Mouse (Mus musculus) MEL (cell line): ENCODE measurements around the gene Cpne8. TPM values are rescaled to one million over a fixed set of nuclear protein-coding genes. Genes with fewer than 3 reads are reported as not detected.

Experiments
- DNase-seq: peaks from one replicate; pipeline ENCODE4 v3.0.0; 2011; ENCODE audit warnings: low read depth, low spot score
- H3K27ac ChIP-seq: 2 replicates; pipeline ENCODE4 v1.5.1; 2012; ENCODE audit warnings: low read depth, mild to moderate bottlenecking, control low read depth, low read length, moderate library complexity; ENCODE audit not compliant: control insufficient read depth
- H3K27me3 ChIP-seq, 2 experiments: fragments of 150-350 bp in 1 of 2; sonication (generic) in 1 of 2; 2 replicates each; pipeline ENCODE4 v1.6.1; 2012; ENCODE audit warnings: low read length in 2 of 2, mild to moderate bottlenecking in 2 of 2, improper control_type of control experiment in 1 of 2, moderate library complexity in 1 of 2; ENCODE audit not compliant: insufficient read depth in 2 of 2, control insufficient read depth in 1 of 2
- H3K36me3 ChIP-seq, 2 experiments: 2 replicates each; pipeline ENCODE4 v1.6.1; 2012 to 2014; ENCODE audit warnings: low read length in 2 of 2, improper control_type of control experiment in 1 of 2, inconsistent platforms in 1 of 2, mild to moderate bottlenecking in 1 of 2; ENCODE audit not compliant: insufficient read depth in 2 of 2, control insufficient read depth in 1 of 2
- H3K4me1 ChIP-seq, 2 experiments: fragments of 150-350 bp in 1 of 2; sonication (generic) in 1 of 2; 2 replicates each; pipeline ENCODE4 v1.6.1; 2012; ENCODE audit warnings: low read length in 2 of 2, improper control_type of control experiment in 1 of 2, mild to moderate bottlenecking in 1 of 2; ENCODE audit not compliant: insufficient read depth in 2 of 2, control insufficient read depth in 1 of 2
- H3K4me3 ChIP-seq, 2 experiments: fragments of 150-350 bp in 1 of 2; sonication (generic) in 1 of 2; 2 replicates each; pipeline ENCODE4 v1.5.1; 2012; ENCODE audit warnings: low read depth in 2 of 2, low read length in 2 of 2, mild to moderate bottlenecking in 2 of 2, moderate library complexity in 2 of 2, control low read depth in 1 of 2, improper control_type of control experiment in 1 of 2; ENCODE audit not compliant: control insufficient read depth in 1 of 2, insufficient read depth in 1 of 2
- H3K79me2 ChIP-seq: 2 replicates; pipeline ENCODE4 v1.6.1; 2012; ENCODE audit warnings: mild to moderate bottlenecking, low read length, moderate library complexity; ENCODE audit not compliant: control insufficient read depth, poor library complexity, insufficient read depth
- H3K9ac ChIP-seq: 2 replicates; pipeline ENCODE4 v1.6.1; 2012; ENCODE audit warnings: low read depth, mild to moderate bottlenecking, control low read depth, low read length, moderate library complexity; ENCODE audit not compliant: control insufficient read depth, poor library complexity, severe bottlenecking
- H3K9me3 ChIP-seq: fragments of 150-350 bp; sonication (generic); replicated peaks from 2 replicates; pipeline ENCODE4 v1.6.1; 2012; ENCODE audit warnings: mild to moderate bottlenecking, low read length, improper control_type of control experiment, moderate library complexity; ENCODE audit not compliant: insufficient read depth
- ELF1 ChIP-seq: IDR thresholded peaks from 2 replicates; pipeline ENCODE4 v1.6.1; 2014; ENCODE audit warnings: low read depth, mild to moderate bottlenecking, inconsistent platforms, low read length, improper control_type of control experiment, moderate library complexity
- GABPA ChIP-seq: IDR thresholded peaks from 2 replicates; pipeline ENCODE4 v1.6.1; 2012; ENCODE audit warnings: low read depth, mild to moderate bottlenecking, inconsistent platforms, low read length, improper control_type of control experiment, moderate library complexity
- GATA1 ChIP-seq: IDR thresholded peaks from 2 replicates; pipeline ENCODE4 v1.6.1; 2011; ENCODE audit warnings: low read depth, low read length, improper control_type of control experiment
- MAX ChIP-seq: IDR thresholded peaks from 2 replicates; pipeline ENCODE4 v1.6.1; 2011; ENCODE audit warnings: low read length, improper control_type of control experiment
- MYB ChIP-seq: IDR thresholded peaks from 2 replicates; pipeline ENCODE4 v1.6.1; 2011; ENCODE audit warnings: mild to moderate bottlenecking, low read depth, low read length, improper control_type of control experiment
- MYC ChIP-seq: IDR thresholded peaks from 2 replicates; pipeline ENCODE4 v1.6.1; 2011; ENCODE audit warnings: low read depth, mild to moderate bottlenecking, low read length, improper control_type of control experiment, moderate library complexity
- POLR2A ChIP-seq, 2 experiments: IDR thresholded peaks; 2 replicates each; pipeline ENCODE4 v1.6.1; 2011 to 2012; ENCODE audit warnings: low read length in 2 of 2, mild to moderate bottlenecking in 2 of 2, control low read depth in 1 of 2, improper control_type of control experiment in 1 of 2, low read depth in 1 of 2, moderate library complexity in 1 of 2; ENCODE audit not compliant: control insufficient read depth in 1 of 2, insufficient read depth in 1 of 2, poor library complexity in 1 of 2
- POLR2AphosphoS2 ChIP-seq: IDR thresholded peaks from 2 replicates; pipeline ENCODE4 v1.6.1; 2011; ENCODE audit warnings: low read length, improper control_type of control experiment
- POLR2AphosphoS5 ChIP-seq: IDR thresholded peaks from 2 replicates; pipeline ENCODE4 v1.6.1; 2012; ENCODE audit warnings: low read depth, borderline replicate concordance, mild to moderate bottlenecking, inconsistent platforms, low read length, moderate library complexity, mixed read lengths
- RCOR1 ChIP-seq: IDR thresholded peaks from 2 replicates; pipeline ENCODE4 v1.6.1; 2012; ENCODE audit warnings: low read depth, mild to moderate bottlenecking, inconsistent platforms, low read length, improper control_type of control experiment
- SIN3A ChIP-seq: IDR thresholded peaks from 2 replicates; pipeline ENCODE4 v1.6.1; 2012; ENCODE audit warnings: low read length, improper control_type of control experiment, inconsistent platforms
- UBTF ChIP-seq: IDR thresholded peaks from 2 replicates; pipeline ENCODE4 v1.6.1; 2012; ENCODE audit warnings: low read depth, mild to moderate bottlenecking, inconsistent platforms, low read length, improper control_type of control experiment, moderate library complexity, borderline replicate concordance; ENCODE audit not compliant: insufficient read depth
- ZC3H11A ChIP-seq: IDR thresholded peaks from 2 replicates; pipeline ENCODE4 v1.6.1; 2012; ENCODE audit warnings: low read depth, mild to moderate bottlenecking, inconsistent platforms, low read length, improper control_type of control experiment
- ZKSCAN1 ChIP-seq: IDR thresholded peaks from 2 replicates; pipeline ENCODE4 v1.6.1; 2012; ENCODE audit warnings: low read depth, mild to moderate bottlenecking, inconsistent platforms, low read length, improper control_type of control experiment, moderate library complexity
- ZMIZ1 ChIP-seq: IDR thresholded peaks from 2 replicates; pipeline ENCODE4 v1.6.1; 2012; ENCODE audit warnings: low read depth, mild to moderate bottlenecking, inconsistent platforms, low read length, improper control_type of control experiment, moderate library complexity
- polyA plus RNA-seq, 2 experiments: library from polyadenylated mRNA; stranded (reverse) in 1 of 2; unstranded in 1 of 2; fragments of >175 nt in 1 of 2; fragments of >200 nt in 1 of 2; gene quantifications; 2 replicates each; pipeline versions ENCODE4 v1.2.1 to v1.2.4; 2012; ENCODE audit warnings: low replicate concordance in 2 of 2, low read depth in 1 of 2; ENCODE audit not compliant: insufficient read length in 2 of 2, insufficient read depth in 1 of 2, missing spikeins in 1 of 2
- total RNA-seq: library from RNA; depleted of rRNA; stranded (reverse); fragments of 300-350 nt; gene quantifications from 2 replicates; pipeline ENCODE4 v1.2.3, GENCODE M21; 2012

The Cpne8 gene
- total and polyA plus RNA-seq, 3 experiments = 18.5 to 50.4 TPM; not detected in 1

DNA sequence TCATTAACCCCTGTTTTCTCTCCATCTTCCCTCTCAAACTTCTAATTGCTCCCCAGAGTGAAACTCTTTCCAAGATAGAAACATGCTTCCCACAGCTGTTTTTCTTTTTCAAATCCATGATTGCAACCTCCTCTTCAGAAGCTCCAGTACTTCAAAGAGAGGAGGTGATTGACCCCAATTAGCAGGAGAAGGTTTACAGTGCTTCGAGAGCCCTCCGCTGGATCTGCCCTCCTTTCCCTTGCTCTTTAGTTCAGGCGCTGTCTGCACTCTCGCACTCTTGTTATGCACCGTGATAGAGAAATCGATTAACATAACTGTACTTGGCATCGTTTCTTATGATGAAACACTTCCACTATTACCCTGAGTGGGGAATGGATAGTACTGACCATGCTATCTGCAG lies 143.5 kb downstream of the Cpne8 start (continued):
- no peak for TF ChIP-seq RCOR1
- no peak for TF ChIP-seq MYB
- no peak for TF ChIP-seq POLR2A (IDR thresholded peaks at IDR 0.05; ENCODE audit: control insufficient read depth in 1 of 2, insufficient read depth in 1 of 2, low read depth in 1 of 2, low read length in 2 of 2, poor library complexity in 1 of 2)
- no peak for TF ChIP-seq POLR2AphosphoS2

DNA sequence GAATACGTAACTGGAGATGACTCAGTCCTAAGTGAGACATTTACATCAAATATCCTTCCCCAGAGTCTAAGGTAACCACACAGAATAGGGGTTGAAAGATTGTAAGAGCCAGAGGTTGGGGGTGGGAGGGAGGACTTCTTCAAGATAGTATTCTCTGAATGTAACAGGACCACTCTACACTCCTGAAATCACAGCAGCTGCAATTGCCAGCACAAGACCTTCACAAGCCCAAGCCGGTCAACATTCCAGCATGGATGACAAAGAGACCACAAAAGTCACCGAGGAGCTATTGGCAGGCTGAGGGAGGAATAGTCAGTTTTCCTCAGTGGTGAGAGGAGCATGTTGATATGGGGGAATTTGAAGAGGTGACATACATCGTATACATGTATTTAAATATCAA lies 166.5 kb downstream of the Cpne8 start:
- no peaks in the 10 kb centered on the region for H3K79me2 ChIP-seq
- no peaks in the 10 kb centered on the region; the same call in 1 of the 2 replicates for H3K9me3 ChIP-seq
- TF ChIP-seq GATA1 (no peak), GABPA (no peak), MAX (no peak), ZKSCAN1 (no peak), MYC (no peak), UBTF (no peak), SIN3A (no peak), RCOR1 (no peak)
- H3K27me3 ChIP-seq = no peaks in the 10 kb centered on the region
- no peak for DNase-seq
- no peaks in the 10 kb centered on the region for H3K36me3 ChIP-seq
- no peak overlapping the region for H3K27ac ChIP-seq
- no peak overlapping the region for H3K4me3 ChIP-seq
- no peak overlapping the region for H3K9ac ChIP-seq
- H3K4me1 ChIP-seq = no peaks in the 10 kb centered on the region

DNA sequence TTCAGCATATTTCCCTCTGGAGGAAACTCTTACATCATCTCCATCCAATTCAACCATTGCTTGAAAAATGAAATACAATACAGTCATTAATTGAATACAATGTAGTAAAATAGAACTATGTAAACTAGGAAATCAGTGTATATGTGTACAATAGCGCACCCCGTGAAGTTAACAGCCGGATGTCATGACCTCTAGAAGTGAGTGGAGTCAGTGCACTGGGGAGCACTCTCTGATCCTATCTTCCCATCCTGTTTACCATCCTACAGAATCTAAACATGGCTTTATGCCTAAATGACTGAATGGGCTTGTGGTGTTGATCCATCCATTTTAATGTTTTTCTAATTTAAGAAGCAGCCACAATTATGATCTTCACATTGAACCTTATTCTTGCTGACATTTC lies 182.2 kb downstream of the Cpne8 start:
- Histone ChIP-seq H3K36me3 (no peaks in the 10 kb centered on the region), H3K9ac (no peak overlapping the region), H3K27me3 (no peaks in the 10 kb centered on the region), H3K27ac (no peak overlapping the region), H3K79me2 (no peaks in the 10 kb centered on the region), H3K4me3 (no peak overlapping the region), H3K4me1 (no peaks in the 10 kb centered on the region), H3K9me3 (no peaks in the 10 kb centered on the region)
- TF ChIP-seq ZC3H11A (no peak), POLR2AphosphoS5 (no peak)
- DNase-seq = no peak

DNA sequence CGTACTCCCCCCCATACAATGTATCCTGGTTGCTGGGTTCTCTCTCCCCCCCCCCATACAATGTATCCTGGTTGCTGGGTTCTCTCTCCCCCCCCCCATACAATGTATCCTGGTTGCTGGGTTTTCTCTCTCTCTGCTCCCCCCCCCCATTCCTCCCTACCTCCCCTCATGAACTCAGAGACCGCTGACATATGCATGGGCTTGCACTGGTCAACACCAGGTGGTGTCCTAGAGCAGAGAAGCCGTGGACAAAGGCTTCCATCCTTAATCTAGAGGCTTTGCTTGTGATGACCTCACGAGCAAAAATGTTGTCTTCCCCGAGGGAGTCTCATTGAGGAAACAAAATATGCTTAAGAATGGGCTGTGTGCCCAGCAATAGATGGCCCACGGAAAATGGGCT lies 187.7 kb downstream of the Cpne8 start:
- Histone ChIP-seq H3K9me3 (no peaks in the 10 kb centered on the region), H3K4me1 (no peaks in the 10 kb centered on the region), H3K36me3 (no peaks in the 10 kb centered on the region), H3K79me2 (no peaks in the 10 kb centered on the region), H3K4me3 (no peak overlapping the region), H3K27me3 (no peaks in the 10 kb centered on the region), H3K9ac (no peak overlapping the region), H3K27ac (no peak overlapping the region)
- TF ChIP-seq ZMIZ1 (no peak), ELF1 (no peak)
- no peak for DNase-seq
